Mouse (Mus musculus) midbrain, postnatal 0 days (tissue): ENCODE data around the gene Gfra1. TPM values are rescaled to one million over a fixed set of nuclear protein-coding genes. Genes with fewer than 3 reads are reported as not detected.

Experiments used
- ATAC-seq: fragments of 200-750 bp; cut with Nextera tagmentation; 2 replicates; pipeline ENCODE4 v1.8.0; 2017; ENCODE audit warnings: moderate number of reproducible peaks, mild to moderate bottlenecking, moderate TSS enrichment, moderate library complexity; ENCODE audit not compliant: low FRiP score
- DNase-seq: peaks from one replicate; pipeline ENCODE4 v3.0.0-alpha.2; 2015; ENCODE audit warnings: low spot score
- H3K27ac ChIP-seq: fragments of 300-500 bp; sonication (generic); 2 replicates; pipeline ENCODE4 v1.5.1; 2014; ENCODE audit warnings: low read depth, mild to moderate bottlenecking, low read length, mixed read lengths
- H3K27me3 ChIP-seq: fragments of 300-500 bp; sonication (generic); 2 replicates; pipeline ENCODE4 v1.6.1; 2014; ENCODE audit warnings: low read length, control low read depth, mixed read lengths; ENCODE audit not compliant: insufficient read depth
- H3K36me3 ChIP-seq: fragments of 300-500 bp; sonication (generic); 2 replicates; pipeline ENCODE4 v1.6.1; 2014; ENCODE audit warnings: low read length, control low read depth, mixed read lengths; ENCODE audit not compliant: insufficient read depth
- H3K4me1 ChIP-seq: fragments of 300-500 bp; sonication (generic); 2 replicates; pipeline ENCODE4 v1.6.1; 2014; ENCODE audit warnings: mild to moderate bottlenecking, control low read depth, antibody characterized with exemption, low read length, mixed read lengths; ENCODE audit not compliant: insufficient read depth
- H3K4me2 ChIP-seq: fragments of 300-500 bp; sonication (generic); 2 replicates; pipeline ENCODE4 v1.6.1; 2014; ENCODE audit warnings: low read depth, mild to moderate bottlenecking, low read length, mixed read lengths; ENCODE audit not compliant: poor library complexity, severe bottlenecking
- H3K4me3 ChIP-seq: fragments of 300-500 bp; sonication (generic); 2 replicates; pipeline ENCODE4 v1.5.1; 2014; ENCODE audit warnings: low read depth, mild to moderate bottlenecking, low read length, moderate library complexity
- H3K9ac ChIP-seq: fragments of 300-500 bp; sonication (generic); replicated peaks from 2 replicates; pipeline ENCODE4 v1.6.1; 2014; ENCODE audit warnings: mild to moderate bottlenecking, low read length, moderate library complexity, mixed read lengths; ENCODE audit not compliant: poor library complexity, severe bottlenecking
- H3K9me3 ChIP-seq: fragments of 300-500 bp; sonication (generic); 2 replicates; pipeline ENCODE4 v1.6.1; 2016; ENCODE audit warnings: low read length, control low read depth
- CTCF ChIP-seq: IDR thresholded peaks from 2 replicates; pipeline ENCODE4 v1.5.1; 2016; ENCODE audit warnings: antibody characterized with exemption, mild to moderate bottlenecking
- WGBS: fragments of 180-500 bp; shearing (Covaris S2); extraction: QIAGEN DNeasy Blood & Tissue Kit; methylation state at CpG from one replicate; pipeline ENCODE4 v1.1.7; 2014; 5-methylcytosine and 5-hydroxymethylcytosine counted together
- polyA plus RNA-seq: library from polyadenylated mRNA; unstranded; fragments of >200 nt; fragmentation: Nextera tagmentation; extraction: Ambion mirVana; gene quantifications from 2 replicates; pipeline ENCODE4 v1.2.1, GENCODE M21; 2015
- total RNA-seq: library from RNA; depleted of rRNA; stranded (reverse); fragments of >200 nt; gene quantifications from 2 replicates; pipeline ENCODE4 v1.2.3, GENCODE M21; 2014

The Gfra1 gene
- total and polyA plus RNA-seq, 2 experiments from 2014 or later, result 34.4 to 101 TPM

DNA sequence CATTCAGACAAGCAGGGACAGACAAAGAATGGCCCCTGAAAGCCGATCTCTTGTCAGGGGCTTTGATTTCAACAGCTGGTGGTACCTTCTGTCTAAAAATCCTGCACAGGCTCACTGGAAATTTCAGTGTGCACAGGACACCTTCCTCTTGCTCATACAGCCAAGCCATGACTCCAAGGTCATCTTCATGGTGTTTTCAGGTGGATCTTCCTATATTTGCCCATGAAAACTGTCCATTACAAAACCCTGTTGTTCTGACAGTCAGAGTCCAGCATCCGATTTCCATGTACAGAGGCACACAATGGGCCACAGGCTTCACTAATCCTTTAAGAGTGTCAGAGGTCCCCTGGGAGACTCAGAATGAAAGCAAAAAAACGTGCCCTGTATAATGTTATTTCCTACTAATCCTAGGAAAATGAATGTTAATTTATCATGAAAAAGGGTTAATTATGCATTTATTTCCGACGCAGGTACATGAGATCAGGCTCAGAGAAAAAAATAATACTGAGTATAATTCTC is 105.8 kb downstream of the Gfra1 start:
- no peaks in the 10 kb centered on the region for H3K9me3 ChIP-seq
- H3K36me3 ChIP-seq, result no peaks in the 10 kb centered on the region
- TF ChIP-seq CTCF, result no peak
- H3K4me1 ChIP-seq, result peaks cover 11% of the 10 kb centered on the region; the same call in 1 of the 2 replicates
- no peak overlapping the region for H3K4me2 ChIP-seq
- H3K27me3 ChIP-seq, result no peaks in the 10 kb centered on the region
- 13% methylated on average over 5 of the region's 5 CpGs for WGBS
- H3K4me3 ChIP-seq, result no peak overlapping the region
- H3K27ac ChIP-seq, result no peak overlapping the region
- no peak for ATAC-seq
- DNase-seq, result no peak
- H3K9ac ChIP-seq, result no peak overlapping the region

DNA sequence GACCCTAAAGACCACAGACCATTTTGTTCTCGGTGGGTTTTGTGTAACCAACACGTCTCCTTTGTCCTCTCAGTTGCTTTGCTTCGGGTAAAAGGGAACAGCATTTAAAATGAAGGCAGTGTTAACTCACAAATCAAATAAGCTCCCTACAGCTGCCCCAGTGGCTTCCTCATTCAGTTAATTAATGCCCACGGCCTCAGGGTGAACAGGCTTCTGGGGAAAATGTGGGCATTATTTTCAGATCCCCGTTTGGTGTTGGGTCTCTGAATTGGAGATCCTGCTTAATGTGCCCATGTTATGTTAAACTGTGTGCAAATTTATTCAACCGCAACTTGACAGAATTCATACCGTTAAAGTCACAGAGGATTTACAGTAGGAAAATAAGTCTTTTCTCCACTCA is 110.6 kb downstream of the Gfra1 start:
- ATAC-seq (no peak), DNase-seq (no peak)
- Histone ChIP-seq H3K4me3 (no peak overlapping the region), H3K4me1 (no peaks in the 10 kb centered on the region), H3K27me3 (no peaks in the 10 kb centered on the region), H3K36me3 (no peaks in the 10 kb centered on the region), H3K4me2 (no peak overlapping the region), H3K9ac (no peak overlapping the region), H3K27ac (no peak overlapping the region), H3K9me3 (no peaks in the 10 kb centered on the region)
- WGBS, result 34% methylated on average over 7 of the region's 7 CpGs
- no peak for TF ChIP-seq CTCF

DNA sequence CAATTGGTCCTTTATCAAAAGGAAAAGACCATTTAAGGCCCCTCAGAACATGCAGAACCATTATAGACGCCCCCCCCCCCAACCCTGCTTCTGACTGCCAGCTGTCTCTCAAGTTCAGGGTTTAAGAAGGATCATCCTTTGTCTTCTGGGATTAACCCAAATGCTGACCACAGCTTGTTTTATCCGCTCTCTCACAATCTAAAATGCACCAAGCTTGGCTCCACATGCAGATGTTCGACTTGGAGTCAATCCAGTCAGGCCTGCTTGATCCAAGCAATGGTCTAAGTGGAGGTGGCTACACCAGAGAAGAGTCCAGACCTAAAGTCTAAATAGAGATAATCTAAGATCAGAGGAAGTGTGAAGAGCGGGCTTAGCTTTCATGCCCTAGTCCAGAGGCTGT is 114.4 kb downstream of the Gfra1 start:
- no peak for TF ChIP-seq CTCF
- 70% methylated on average over 4 of the region's 4 CpGs for WGBS
- Histone ChIP-seq H3K9me3 (no peaks in the 10 kb centered on the region), H3K27ac (no peak overlapping the region), H3K4me1 (no peaks in the 10 kb centered on the region), H3K27me3 (no peaks in the 10 kb centered on the region), H3K36me3 (no peaks in the 10 kb centered on the region), H3K4me3 (no peak overlapping the region), H3K9ac (no peak overlapping the region), H3K4me2 (no peak overlapping the region)
- DNase-seq, result no peak
- no peak for ATAC-seq

DNA sequence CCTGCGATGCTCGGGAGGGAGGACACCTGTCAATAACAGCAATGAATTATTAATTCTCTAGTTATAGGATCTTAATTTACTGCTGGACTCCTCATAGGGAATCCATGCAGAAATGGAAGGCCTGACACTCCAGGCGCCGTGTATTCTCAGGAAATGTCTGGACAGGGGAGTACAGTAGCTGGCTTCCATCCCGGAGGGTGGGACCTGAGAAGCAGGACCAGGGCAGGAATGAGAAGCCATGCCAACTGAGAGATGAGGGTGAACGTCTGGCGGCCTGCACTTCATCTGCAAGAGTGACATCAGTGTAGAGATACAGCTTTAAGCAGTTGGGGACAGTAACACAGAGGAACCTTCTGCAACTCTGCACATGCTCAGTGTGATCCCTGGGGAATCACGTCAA is 115.5 kb downstream of the Gfra1 start:
- no peak for ATAC-seq
- Histone ChIP-seq H3K4me1 (no peaks in the 10 kb centered on the region), H3K27ac (no peak overlapping the region), H3K36me3 (no peaks in the 10 kb centered on the region), H3K9me3 (no peaks in the 10 kb centered on the region), H3K4me3 (no peak overlapping the region), H3K9ac (no peak overlapping the region), H3K4me2 (no peak overlapping the region), H3K27me3 (no peaks in the 10 kb centered on the region)
- TF ChIP-seq CTCF, result no peak
- WGBS, result 85% methylated on average over 8 of the region's 8 CpGs
- no peak for DNase-seq

DNA sequence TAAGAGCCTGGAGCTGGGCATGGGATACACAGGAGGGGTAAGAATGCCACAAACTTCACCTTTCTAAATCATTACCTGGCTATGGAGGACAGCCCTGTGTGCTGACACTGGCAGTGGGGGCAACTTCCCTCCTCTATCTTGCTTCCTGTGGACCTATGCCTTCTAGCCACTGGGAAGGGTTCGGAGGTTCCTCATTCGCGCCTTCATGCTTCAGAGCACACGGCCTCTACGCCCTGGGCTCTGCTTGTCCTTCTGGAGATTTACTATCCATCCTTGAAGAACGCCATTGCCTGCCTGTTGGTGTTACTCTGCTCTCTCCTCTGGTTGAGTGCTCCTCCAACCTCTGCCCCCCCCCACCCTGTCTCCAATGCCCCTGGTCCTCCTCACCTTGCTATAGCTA is 118.9 kb downstream of the Gfra1 start:
- Histone ChIP-seq H3K4me3 (no peak overlapping the region), H3K27me3 (no peaks in the 10 kb centered on the region), H3K4me2 (no peak overlapping the region), H3K4me1 (no peaks in the 10 kb centered on the region), H3K9me3 (no peaks in the 10 kb centered on the region), H3K36me3 (no peaks in the 10 kb centered on the region), H3K9ac (no peak overlapping the region), H3K27ac (no peak overlapping the region)
- WGBS, result 79% methylated on average over 6 of the region's 6 CpGs
- no peak for DNase-seq
- ATAC-seq, result no peak
- TF ChIP-seq CTCF, result no peak

DNA sequence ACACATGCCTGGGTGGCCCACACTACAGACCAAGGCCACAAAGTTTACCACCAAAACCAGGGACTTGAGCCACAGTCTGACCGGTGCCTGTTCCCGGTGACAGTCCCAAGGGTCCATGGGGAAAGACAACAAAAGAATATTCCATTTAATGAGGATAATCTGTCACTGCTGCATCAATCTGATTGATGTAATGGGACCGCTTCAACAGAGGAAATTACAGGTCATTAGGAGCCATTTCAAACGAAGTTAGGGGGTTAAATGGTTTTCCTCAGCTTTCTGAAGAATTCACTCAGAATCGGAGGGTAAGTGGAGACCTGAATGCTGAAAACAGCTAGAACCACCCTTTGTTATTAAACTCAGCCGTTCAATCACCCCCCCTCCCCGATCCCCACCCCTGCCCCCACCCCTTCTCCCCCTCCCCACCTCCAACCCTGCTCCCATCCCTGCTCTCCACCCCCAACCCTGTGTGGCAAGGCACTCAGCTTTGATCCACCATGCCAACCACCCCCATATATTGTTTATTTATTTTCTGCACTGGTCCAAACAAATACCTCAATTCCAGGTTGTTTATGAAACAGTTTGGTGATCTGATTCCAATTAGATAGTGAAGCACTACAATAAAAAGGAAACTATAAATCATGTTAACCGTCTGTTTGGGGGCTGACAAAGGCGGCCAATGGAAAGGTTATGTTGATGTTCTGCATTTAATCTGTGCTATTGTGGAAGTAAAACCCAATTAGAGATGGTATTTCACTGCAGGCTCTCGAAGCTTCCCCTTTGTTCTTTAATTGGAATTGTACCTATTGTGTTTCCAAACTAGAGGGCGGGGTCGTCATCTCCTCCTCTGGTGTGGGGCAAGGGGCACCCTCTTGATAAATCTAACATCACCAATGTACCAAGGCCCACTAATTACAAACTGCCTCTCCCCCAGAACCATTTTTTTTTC is 119.9 kb downstream of the Gfra1 start:
- no peak for ATAC-seq
- Histone ChIP-seq H3K36me3 (no peaks in the 10 kb centered on the region), H3K27ac (no peak overlapping the region)

More for the DNA sequence above, 119.9 kb downstream of the Gfra1 start:
- no peaks in the 10 kb centered on the region for H3K9me3 ChIP-seq
- H3K4me1 ChIP-seq, result no peaks in the 10 kb centered on the region
- no peak overlapping the region for H3K4me3 ChIP-seq
- H3K4me2 ChIP-seq, result no peak overlapping the region
- WGBS, result 40% methylated on average over 12 of the region's 12 CpGs
- H3K27me3 ChIP-seq, result no peaks in the 10 kb centered on the region
- DNase-seq, result no peak
- no peak overlapping the region for H3K9ac ChIP-seq
- no peak for TF ChIP-seq CTCF
